Mouse (Mus musculus) CH12.LX (cell line): ENCODE results near the gene Fa2h.

ENCODE experiments used
- BHLHE40 ChIP-seq: IDR thresholded peaks from 2 replicates; pipeline ENCODE4 v1.6.1; 2011; ENCODE audit warnings: mild to moderate bottlenecking, low read depth, low read length, improper control_type of control experiment
- CHD1 ChIP-seq: IDR thresholded peaks from 2 replicates; pipeline ENCODE4 v1.6.1; 2012; ENCODE audit warnings: low read depth, low read length, improper control_type of control experiment, inconsistent platforms
- CTCF ChIP-seq, 2 experiments: IDR thresholded peaks in 1 of 2; conservative IDR thresholded peaks in 1 of 2; 2 replicates each; pipeline ENCODE4 v1.5.1; 2011 to 2012; ENCODE audit warnings: low read depth in 2 of 2, low read length in 2 of 2, improper control_type of control experiment in 1 of 2, inconsistent platforms in 1 of 2, mild to moderate bottlenecking in 1 of 2, moderate library complexity in 1 of 2
- EP300 ChIP-seq: IDR thresholded peaks from 2 replicates; pipeline ENCODE4 v1.6.1; 2011; ENCODE audit warnings: low read length, improper control_type of control experiment
- ETS1 ChIP-seq: conservative IDR thresholded peaks from 2 replicates; pipeline ENCODE4 v1.6.1; 2012; ENCODE audit warnings: low read depth, mild to moderate bottlenecking, inconsistent platforms, low read length, improper control_type of control experiment, moderate library complexity
- MAFK ChIP-seq: IDR thresholded peaks from 2 replicates; pipeline ENCODE4 v1.6.1; 2011; ENCODE audit warnings: low read length, improper control_type of control experiment; ENCODE audit not compliant: insufficient replicate concordance
- MAX ChIP-seq: IDR thresholded peaks from 2 replicates; pipeline ENCODE4 v1.6.1; 2011; ENCODE audit warnings: low read length, improper control_type of control experiment
- POLR2A ChIP-seq: IDR thresholded peaks from 2 replicates; pipeline ENCODE4 v1.6.1; 2011; ENCODE audit warnings: low read depth, mild to moderate bottlenecking, improper control_type of control experiment, low read length
- RAD21 ChIP-seq: IDR thresholded peaks from 2 replicates; pipeline ENCODE4 v1.6.1; 2011; ENCODE audit warnings: low read depth, mild to moderate bottlenecking, low read length, improper control_type of control experiment, moderate library complexity
- RCOR1 ChIP-seq: conservative IDR thresholded peaks from 2 replicates; pipeline ENCODE4 v1.6.1; 2012; ENCODE audit warnings: low read depth, mild to moderate bottlenecking, inconsistent platforms, low read length, improper control_type of control experiment
- SIN3A ChIP-seq: IDR thresholded peaks from 2 replicates; pipeline ENCODE4 v1.6.1; 2012; ENCODE audit warnings: low read length, improper control_type of control experiment, inconsistent platforms
- ZC3H11A ChIP-seq: IDR thresholded peaks from 2 replicates; pipeline ENCODE4 v1.6.1; 2012; ENCODE audit warnings: low read depth, mild to moderate bottlenecking, inconsistent platforms, low read length, improper control_type of control experiment
- ZMIZ1 ChIP-seq: IDR thresholded peaks from 2 replicates; pipeline ENCODE4 v1.6.1; 2012; ENCODE audit warnings: low read depth, mild to moderate bottlenecking, inconsistent platforms, low read length, improper control_type of control experiment

DNA sequence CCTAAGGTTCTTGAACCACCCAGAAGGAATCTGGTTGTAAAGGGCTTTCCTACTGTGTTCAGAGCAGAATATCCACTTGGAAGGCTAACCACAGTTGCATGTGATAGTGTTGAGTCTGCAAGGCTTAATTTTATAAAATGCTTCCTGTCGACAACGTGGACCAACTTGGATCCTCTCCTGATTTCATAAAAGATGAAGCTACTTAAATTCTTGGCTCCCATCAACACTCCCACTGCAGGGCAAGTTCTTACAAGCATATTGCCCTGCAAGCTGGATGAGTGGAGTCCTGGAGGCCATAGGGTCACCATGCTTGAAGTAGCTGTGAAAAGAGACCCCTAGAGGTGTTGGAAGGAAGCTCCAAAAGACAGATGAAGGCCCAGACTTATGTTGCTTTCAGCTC is 29.0 kb upstream of the Fa2h start:
- no peak for TF ChIP-seq CTCF (conservative IDR thresholded peaks at IDR 0.05 in 1 of 2, IDR thresholded peaks at IDR 0.05 in 1 of 2; ENCODE audit: low read depth in 2 of 2, low read length in 2 of 2)
- TF ChIP-seq ZC3H11A = no peak
- TF ChIP-seq POLR2A = no peak
- no peak for TF ChIP-seq CHD1
- no peak for TF ChIP-seq SIN3A
- TF ChIP-seq RCOR1 = no peak
- no peak for TF ChIP-seq RAD21
- TF ChIP-seq EP300 = no peak
- no peak for TF ChIP-seq BHLHE40
- no peak for TF ChIP-seq ETS1
- no peak for TF ChIP-seq ZMIZ1
- TF ChIP-seq MAFK = no peak
- TF ChIP-seq MAX = no peak
